Comparison of ENCODE assay signal across 8 mouse cellular contexts in the genomic region with DNA sequence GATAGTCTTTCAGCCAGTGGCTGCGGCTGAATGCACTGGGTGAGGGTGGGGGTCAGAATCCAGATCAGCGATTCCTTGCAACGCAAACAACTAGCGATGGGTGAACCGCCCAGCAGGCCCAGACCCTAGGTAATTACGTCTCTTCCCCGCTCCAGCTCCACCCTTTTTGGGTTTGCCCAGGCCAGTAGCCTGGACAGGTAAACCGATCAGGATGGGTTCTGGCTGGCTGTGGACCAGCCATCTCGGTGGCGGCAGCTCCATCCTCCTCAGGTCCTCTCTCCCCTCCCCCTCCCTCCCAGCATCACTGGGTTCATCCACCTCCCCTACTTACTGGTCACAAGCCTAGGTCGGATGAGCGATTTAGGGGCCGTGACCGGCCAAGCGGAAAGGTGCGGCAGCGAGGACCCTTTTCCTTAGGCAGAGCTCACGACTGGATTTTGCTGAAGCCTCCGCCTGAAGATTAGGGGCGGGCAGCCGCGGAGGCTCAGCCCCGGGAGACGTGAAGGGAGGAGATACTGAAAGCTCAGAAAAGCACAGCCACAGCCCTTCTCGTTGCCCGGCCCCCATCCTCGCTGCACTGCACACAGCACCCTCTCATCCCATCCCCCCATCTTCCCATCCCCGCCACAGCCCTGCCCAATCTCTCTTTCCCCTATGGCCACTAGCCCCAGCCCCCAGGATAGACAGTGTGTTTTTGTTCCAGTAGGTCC. TPM values are rescaled to one million over a fixed set of nuclear protein-coding genes. Genes with fewer than 3 reads are reported as not detected.
DNase-seq lines count a peak whose midpoint lies in the region; ATAC-seq lines count a peak whose summit lies in the region.

A gene (minus strand): TSS at position 660 of the 710 bp plus-strand sequence.

- H3K36me3 ChIP-seq in kidney, embryonic 16.5 days (ENCODE audit: insufficient read depth, low read length), result no peaks in the 10 kb centered on the region
- no peaks in the 10 kb centered on the region for H3K36me3 ChIP-seq in embryonic facial prominence, embryonic 10.5 days (replicated peaks)
- 0 out of 2 replicates have a peak, but pooled peaks cover 9% of the 10 kb centered on the region for H3K36me3 ChIP-seq in hindbrain, embryonic 13.5 days
- peaks cover 3% of the 10 kb centered on the region; the same call in 1 of the 2 replicates for H3K36me3 ChIP-seq in limb, embryonic 12.5 days

- WGBS in kidney, embryonic 16.5 days, result 4% methylated on average over 28 of the region's 28 CpGs
- 2% methylated on average over 28 of the region's 28 CpGs for WGBS in embryonic facial prominence, embryonic 10.5 days
- WGBS in hindbrain, embryonic 13.5 days, result 2% methylated on average over 28 of the region's 28 CpGs
- 2% methylated on average over 28 of the region's 28 CpGs for WGBS in limb, embryonic 12.5 days

- ATAC-seq in kidney, embryonic 16.5 days (ENCODE audit: low FRiP score, low TSS enrichment), result 0 out of 2 replicates have a peak, but pooled peaks have one; percentile 23
- ATAC-seq in hindbrain, embryonic 13.5 days (ENCODE audit: low FRiP score), result peak; percentile 75
- ATAC-seq in limb, embryonic 12.5 days (ENCODE audit: insufficient number of reproducible peaks, insufficient read depth, low FRiP score, low TSS enrichment, low read depth), result peak; percentile 23; the same call in 1 of the 2 replicates
- no peak for ATAC-seq in granulocyte monocyte progenitor cell, adult 5-6 weeks (replicated peaks; ENCODE audit: poor library complexity, severe bottlenecking)

- H3K9ac ChIP-seq in kidney, embryonic 16.5 days (replicated peaks; ENCODE audit: low read length), result 0 out of 2 replicates have a peak within 1 kb of the TSS, but pooled peaks have one; percentile 27
- peak within 1 kb of the TSS; percentile 79 for H3K9ac ChIP-seq in hindbrain, embryonic 13.5 days
- H3K9ac ChIP-seq in limb, embryonic 12.5 days (replicated peaks), result peak within 1 kb of the TSS; percentile 53; the same call in 1 of the 2 replicates

- peak within 1 kb of the TSS; percentile 43 for H3K4me2 ChIP-seq in kidney, embryonic 16.5 days (replicated peaks; ENCODE audit: low read depth, low read length)
- peak within 1 kb of the TSS; percentile 69 for H3K4me2 ChIP-seq in hindbrain, embryonic 13.5 days
- H3K4me2 ChIP-seq in limb, embryonic 12.5 days, result peak within 1 kb of the TSS; percentile 49

- H3K27ac ChIP-seq in kidney, embryonic 16.5 days (ENCODE audit: low read length), result no peak within 1 kb of the TSS
- peak within 1 kb of the TSS; percentile 14; the same call in 1 of the 2 replicates for H3K27ac ChIP-seq in embryonic facial prominence, embryonic 10.5 days (replicated peaks)
- peak within 1 kb of the TSS; percentile 83 for H3K27ac ChIP-seq in hindbrain, embryonic 13.5 days
- no peak within 1 kb of the TSS for H3K27ac ChIP-seq in limb, embryonic 12.5 days

- peaks cover 9% of the 10 kb centered on the region; the same call in 1 of the 2 replicates for H3K4me1 ChIP-seq in kidney, embryonic 16.5 days (ENCODE audit: insufficient read depth, low read length)
- peaks cover 19% of the 10 kb centered on the region for H3K4me1 ChIP-seq in embryonic facial prominence, embryonic 10.5 days
- H3K4me1 ChIP-seq in hindbrain, embryonic 13.5 days (replicated peaks), result peaks cover 28% of the 10 kb centered on the region
- H3K4me1 ChIP-seq in limb, embryonic 12.5 days (replicated peaks), result peaks cover 14% of the 10 kb centered on the region

- no peaks in the 10 kb centered on the region for H3K9me3 ChIP-seq in kidney, embryonic 16.5 days (ENCODE audit: low read length)
- H3K9me3 ChIP-seq in embryonic facial prominence, embryonic 10.5 days, result no peaks in the 10 kb centered on the region
- no peaks in the 10 kb centered on the region for H3K9me3 ChIP-seq in hindbrain, embryonic 13.5 days
- H3K9me3 ChIP-seq in limb, embryonic 12.5 days, result no peaks in the 10 kb centered on the region

- H3K27me3 ChIP-seq in kidney, embryonic 16.5 days (ENCODE audit: insufficient read depth, low read length), result peaks cover 22% of the 10 kb centered on the region
- H3K27me3 ChIP-seq in embryonic facial prominence, embryonic 10.5 days (replicated peaks; ENCODE audit: low read depth, poor library complexity, severe bottlenecking), result peaks cover 64% of the 10 kb centered on the region
- H3K27me3 ChIP-seq in hindbrain, embryonic 13.5 days, result peaks cover 25% of the 10 kb centered on the region; the same call in 1 of the 2 replicates
- peaks cover 68% of the 10 kb centered on the region for H3K27me3 ChIP-seq in limb, embryonic 12.5 days

- DNase-seq in kidney, adult 8-10 months, result no peak
- DNase-seq in embryonic facial prominence, embryonic 10.5 days (ENCODE audit: low spot score), result peak; percentile 37
- DNase-seq in right cerebral cortex, postnatal 25 days, result peak; percentile 80
- no peak for DNase-seq in B cell, adult 2 months

- H3K4me3 ChIP-seq in kidney, embryonic 16.5 days (ENCODE audit: low read length), result peak within 1 kb of the TSS; percentile 27
- peak within 1 kb of the TSS; percentile 53 for H3K4me3 ChIP-seq in embryonic facial prominence, embryonic 10.5 days
- peak within 1 kb of the TSS; percentile 48 for H3K4me3 ChIP-seq in hindbrain, embryonic 13.5 days
- H3K4me3 ChIP-seq in limb, embryonic 12.5 days (replicated peaks), result peak within 1 kb of the TSS; percentile 31

RNA-seq across cellular contexts. Expression of the gene that starts here (rescaled TPM):
- polyA plus RNA-seq in kidney, embryonic 16.5 days (2015; fragmentation: Nextera tagmentation; extraction: Ambion mirVana), result 0.41 and 0.51 TPM in 2 replicates
- 0.15 and 0.67 TPM in 2 replicates for polyA plus RNA-seq in embryonic facial prominence, embryonic 10.5 days (2016; fragmentation: Nextera tagmentation; extraction: Ambion mirVana)
- 10.8 and 11.0 TPM in 2 replicates for polyA plus RNA-seq in hindbrain, embryonic 13.5 days (2015; fragmentation: Nextera tagmentation; extraction: Ambion mirVana)
- polyA plus RNA-seq in limb, embryonic 12.5 days (2016; fragmentation: Nextera tagmentation; extraction: Ambion mirVana), result 0.10 and 0.14 TPM in 2 replicates
- total RNA-seq in granulocyte monocyte progenitor cell, adult 5-6 weeks (2014; fragmentation: Nextera tagmentation), result not detected in 2 replicates
- total RNA-seq in granulocyte monocyte progenitor cell, adult 5-6 weeks (2017), result not detected in 2 replicates

Comparison
In these comparisons a context has a peak if more than half of its experiments do, and no peak if none do; other contexts are left out.
1. Peak in ATAC-seq, H3K4me3 ChIP-seq, H3K9ac ChIP-seq and H3K4me2 ChIP-seq in kidney, embryonic 16.5 days; RNA of the gene not detected or under 1 TPM.
2. Peak in DNase-seq, H3K4me3 ChIP-seq and H3K27ac ChIP-seq in embryonic facial prominence, embryonic 10.5 days; RNA of the gene not detected or under 1 TPM.
3. Peak in ATAC-seq, H3K4me3 ChIP-seq, H3K9ac ChIP-seq and H3K4me2 ChIP-seq in limb, embryonic 12.5 days; RNA of the gene not detected or under 1 TPM.
4. H3K9ac ChIP-seq: peak in every context shown above with its lines; median percentile 79 in hindbrain, embryonic 13.5 days; 53 in limb, embryonic 12.5 days; 27 in kidney, embryonic 16.5 days.